Mouse (Mus musculus) CH12.LX (cell line): ENCODE results near the gene Dtnb. TPM values are rescaled to one million over a fixed set of nuclear protein-coding genes. Genes with fewer than 3 reads are reported as not detected.
A peak's percentile ranks its signal among the peaks of the same experiment; 100 is the strongest.

ENCODE experiments used
- DNase-seq: peaks from one replicate; pipeline ENCODE4 v3.0.0-alpha.2; 2013; ENCODE audit errors: extremely low read depth
- H3K27ac ChIP-seq: 2 replicates; pipeline ENCODE4 v1.5.1; 2012; ENCODE audit warnings: low read depth, mild to moderate bottlenecking, control low read depth, moderate library complexity; ENCODE audit not compliant: insufficient read depth
- H3K27me3 ChIP-seq: replicated peaks from 2 replicates; pipeline ENCODE3; 2012; ENCODE audit warnings: inconsistent platforms
- H3K36me3 ChIP-seq, 2 experiments: replicated peaks in 1 of 2; 2 replicates each; pipeline versions ENCODE3 to v1.6.1; 2012; ENCODE audit warnings: inconsistent platforms in 1 of 2, low read length in 1 of 2, mild to moderate bottlenecking in 1 of 2, mixed read lengths in 1 of 2, moderate library complexity in 1 of 2; ENCODE audit not compliant: control insufficient read depth in 1 of 2, insufficient read depth in 1 of 2
- H3K4me1 ChIP-seq, 2 experiments: 2 replicates each; pipeline ENCODE4 v1.6.1; 2012; ENCODE audit warnings: inconsistent platforms in 1 of 2, moderate library complexity in 1 of 2; ENCODE audit not compliant: insufficient read depth in 2 of 2, control insufficient read depth in 1 of 2
- H3K4me2 ChIP-seq: 2 replicates; pipeline ENCODE4 v1.6.1; 2012; ENCODE audit warnings: low read depth, mild to moderate bottlenecking, control low read depth; ENCODE audit not compliant: poor library complexity, insufficient read depth, severe bottlenecking
- H3K4me3 ChIP-seq, 3 experiments: fragments of 150-350 bp in 1 of 3; sonication (generic) in 1 of 3; replicated peaks in 1 of 3; 2 replicates each; pipeline versions ENCODE3 to v1.5.1; 2011 to 2012; ENCODE audit warnings: low read depth in 2 of 3, low read length in 2 of 3, mild to moderate bottlenecking in 2 of 3, moderate library complexity in 2 of 3, control low read depth in 1 of 3, improper control_type of control experiment in 1 of 3, inconsistent platforms in 1 of 3, mixed read lengths in 1 of 3; ENCODE audit not compliant: poor library complexity in 1 of 3
- H3K79me2 ChIP-seq: replicated peaks from 2 replicates; pipeline ENCODE4 v1.6.1; 2012; ENCODE audit warnings: mild to moderate bottlenecking, moderate library complexity; ENCODE audit not compliant: control insufficient read depth, poor library complexity, insufficient read depth, severe bottlenecking; ENCODE audit errors: extremely low read depth
- H3K9ac ChIP-seq: 2 replicates; pipeline ENCODE4 v1.6.1; 2012; ENCODE audit warnings: low read depth, mild to moderate bottlenecking, control low read depth, moderate library complexity; ENCODE audit not compliant: insufficient read depth
- H3K9me3 ChIP-seq: replicated peaks from 2 replicates; pipeline ENCODE3; 2012; ENCODE audit warnings: low read length, inconsistent platforms, mixed read lengths
- BHLHE40 ChIP-seq: IDR thresholded peaks from 2 replicates; pipeline ENCODE4 v1.6.1; 2011; ENCODE audit warnings: mild to moderate bottlenecking, low read depth, low read length, improper control_type of control experiment
- CHD1 ChIP-seq: IDR thresholded peaks from 2 replicates; pipeline ENCODE4 v1.6.1; 2012; ENCODE audit warnings: low read depth, low read length, improper control_type of control experiment, inconsistent platforms
- CHD2 ChIP-seq: IDR thresholded peaks from 2 replicates; pipeline ENCODE4 v1.6.1; 2011; ENCODE audit warnings: low read length, improper control_type of control experiment
- CTCF ChIP-seq, 2 experiments: IDR thresholded peaks in 1 of 2; conservative IDR thresholded peaks in 1 of 2; 2 replicates each; pipeline ENCODE4 v1.5.1; 2011 to 2012; ENCODE audit warnings: low read depth in 2 of 2, low read length in 2 of 2, improper control_type of control experiment in 1 of 2, inconsistent platforms in 1 of 2, mild to moderate bottlenecking in 1 of 2, moderate library complexity in 1 of 2
- E2F4 ChIP-seq: IDR thresholded peaks from 2 replicates; pipeline ENCODE4 v1.6.1; 2011; ENCODE audit warnings: low read depth, low read length, improper control_type of control experiment; ENCODE audit not compliant: insufficient replicate concordance
- ELF1 ChIP-seq: IDR thresholded peaks from 2 replicates; pipeline ENCODE4 v1.6.1; 2014; ENCODE audit warnings: low read depth, mild to moderate bottlenecking, inconsistent platforms, low read length, improper control_type of control experiment
- EP300 ChIP-seq: IDR thresholded peaks from 2 replicates; pipeline ENCODE4 v1.6.1; 2011; ENCODE audit warnings: low read length, improper control_type of control experiment
- ETS1 ChIP-seq: conservative IDR thresholded peaks from 2 replicates; pipeline ENCODE4 v1.6.1; 2012; ENCODE audit warnings: low read depth, mild to moderate bottlenecking, inconsistent platforms, low read length, improper control_type of control experiment, moderate library complexity
- GABPA ChIP-seq: IDR thresholded peaks from 2 replicates; pipeline ENCODE4 v1.6.1; 2012; ENCODE audit warnings: low read depth, low read length, improper control_type of control experiment, inconsistent platforms; ENCODE audit not compliant: insufficient replicate concordance
- HCFC1 ChIP-seq: IDR thresholded peaks from 2 replicates; pipeline ENCODE4 v1.6.1; 2012; ENCODE audit warnings: low read depth, mild to moderate bottlenecking, inconsistent platforms, low read length, improper control_type of control experiment
- IRF4 ChIP-seq: IDR thresholded peaks from 2 replicates; pipeline ENCODE4 v1.6.1; 2014; ENCODE audit warnings: low read depth, mild to moderate bottlenecking, inconsistent platforms, low read length, improper control_type of control experiment
- JUN ChIP-seq: IDR thresholded peaks from 2 replicates; pipeline ENCODE4 v1.6.1; 2011; ENCODE audit warnings: low read depth, mild to moderate bottlenecking, low read length, improper control_type of control experiment, moderate library complexity; ENCODE audit not compliant: insufficient read depth
- JUND ChIP-seq: conservative IDR thresholded peaks from 2 replicates; pipeline ENCODE4 v1.6.1; 2011; ENCODE audit warnings: low read depth, low read length, improper control_type of control experiment
- KAT2A ChIP-seq: IDR thresholded peaks from 2 replicates; pipeline ENCODE4 v1.6.1; 2012; ENCODE audit warnings: low read length, improper control_type of control experiment, inconsistent platforms; ENCODE audit not compliant: insufficient replicate concordance
- MAFK ChIP-seq: IDR thresholded peaks from 2 replicates; pipeline ENCODE4 v1.6.1; 2011; ENCODE audit warnings: low read length, improper control_type of control experiment; ENCODE audit not compliant: insufficient replicate concordance
- MAX ChIP-seq: IDR thresholded peaks from 2 replicates; pipeline ENCODE4 v1.6.1; 2011; ENCODE audit warnings: low read length, improper control_type of control experiment
- MAZ ChIP-seq: IDR thresholded peaks from 2 replicates; pipeline ENCODE4 v1.6.1; 2012; ENCODE audit warnings: low read depth, mild to moderate bottlenecking, inconsistent platforms, low read length, improper control_type of control experiment, moderate library complexity
- MEF2A ChIP-seq: IDR thresholded peaks from 2 replicates; pipeline ENCODE4 v1.6.1; 2014; ENCODE audit warnings: low read depth, mild to moderate bottlenecking, inconsistent platforms, low read length, improper control_type of control experiment, borderline replicate concordance
- MXI1 ChIP-seq: IDR thresholded peaks from 2 replicates; pipeline ENCODE4 v1.6.1; 2011; ENCODE audit warnings: mild to moderate bottlenecking, low read depth, low read length, improper control_type of control experiment
- MYC ChIP-seq: IDR thresholded peaks from 2 replicates; pipeline ENCODE4 v1.6.1; 2011; ENCODE audit warnings: low read depth, mild to moderate bottlenecking, improper control_type of control experiment, low read length
- NELFE ChIP-seq: IDR thresholded peaks from 2 replicates; pipeline ENCODE4 v1.6.1; 2011; ENCODE audit warnings: low read depth, low read length, improper control_type of control experiment
- NRF1 ChIP-seq: IDR thresholded peaks from 2 replicates; pipeline ENCODE4 v1.6.1; 2014; ENCODE audit warnings: low read depth, mild to moderate bottlenecking, inconsistent platforms, low read length, improper control_type of control experiment, moderate library complexity
- PAX5 ChIP-seq: IDR thresholded peaks from 2 replicates; pipeline ENCODE4 v1.6.1; 2012; ENCODE audit warnings: low read length, inconsistent platforms, mixed read lengths
- POLR2A ChIP-seq: IDR thresholded peaks from 2 replicates; pipeline ENCODE4 v1.6.1; 2011; ENCODE audit warnings: low read depth, mild to moderate bottlenecking, improper control_type of control experiment, low read length
- RAD21 ChIP-seq: IDR thresholded peaks from 2 replicates; pipeline ENCODE4 v1.6.1; 2011; ENCODE audit warnings: low read depth, mild to moderate bottlenecking, low read length, improper control_type of control experiment, moderate library complexity
- RCOR1 ChIP-seq: conservative IDR thresholded peaks from 2 replicates; pipeline ENCODE4 v1.6.1; 2012; ENCODE audit warnings: low read depth, mild to moderate bottlenecking, inconsistent platforms, low read length, improper control_type of control experiment
- SIN3A ChIP-seq: IDR thresholded peaks from 2 replicates; pipeline ENCODE4 v1.6.1; 2012; ENCODE audit warnings: low read length, improper control_type of control experiment, inconsistent platforms
- SMC3 ChIP-seq: IDR thresholded peaks from 2 replicates; pipeline ENCODE4 v1.6.1; 2011; ENCODE audit warnings: low read depth, low read length, improper control_type of control experiment
- TBP ChIP-seq: conservative IDR thresholded peaks from 2 replicates; pipeline ENCODE4 v1.6.1; 2011; ENCODE audit warnings: low read depth, low read length, improper control_type of control experiment
- TCF12 ChIP-seq: IDR thresholded peaks from 2 replicates; pipeline ENCODE4 v1.6.1; 2014; ENCODE audit warnings: low read depth, mild to moderate bottlenecking, inconsistent platforms, low read length, improper control_type of control experiment
- UBTF ChIP-seq: IDR thresholded peaks from 2 replicates; pipeline ENCODE4 v1.6.1; 2012; ENCODE audit warnings: low read depth, mild to moderate bottlenecking, inconsistent platforms, low read length, improper control_type of control experiment, moderate library complexity
- USF1 ChIP-seq: IDR thresholded peaks from 2 replicates; pipeline ENCODE4 v1.6.1; 2014; ENCODE audit warnings: low read depth, mild to moderate bottlenecking, inconsistent platforms, low read length, improper control_type of control experiment
- USF2 ChIP-seq: conservative IDR thresholded peaks from 2 replicates; pipeline ENCODE4 v1.6.1; 2011; ENCODE audit warnings: low read depth, low read length, improper control_type of control experiment
- ZC3H11A ChIP-seq: IDR thresholded peaks from 2 replicates; pipeline ENCODE4 v1.6.1; 2012; ENCODE audit warnings: low read depth, mild to moderate bottlenecking, inconsistent platforms, low read length, improper control_type of control experiment
- ZKSCAN1 ChIP-seq: IDR thresholded peaks from 2 replicates; pipeline ENCODE4 v1.6.1; 2012; ENCODE audit warnings: low read depth, inconsistent platforms, low read length, improper control_type of control experiment, borderline replicate concordance
- ZMIZ1 ChIP-seq: IDR thresholded peaks from 2 replicates; pipeline ENCODE4 v1.6.1; 2012; ENCODE audit warnings: low read depth, mild to moderate bottlenecking, inconsistent platforms, low read length, improper control_type of control experiment
- ZNF384 ChIP-seq: IDR thresholded peaks from 2 replicates; pipeline ENCODE4 v1.6.1; 2012; ENCODE audit warnings: low read depth, low read length, improper control_type of control experiment, inconsistent platforms
- dilution Hi-C: fragments of 300-500 bp; cut with MboI; formaldehyde crosslinking; loops from 2 replicates; pipeline ENCODE4 v1.14.3; 2020; ENCODE audit warnings: low sequenced_read_pairs; ENCODE audit not compliant: extremely low pct_unique_long_range_greater_than_20kb, extremely low pct_ligation_motif_present
- in situ Hi-C: fragments of 300-500 bp; cut with MboI; formaldehyde crosslinking; loops from 3 replicates; pipeline ENCODE4 v1.14.3; 2019; ENCODE audit warnings: low sequenced_read_pairs, low pct_ligation_motif_present, low pct_unique_long_range_greater_than_20kb, mixed read lengths
- polyA plus RNA-seq: library from polyadenylated mRNA; unstranded; fragments of >175 nt; gene quantifications from 2 replicates; pipeline ENCODE4 v1.2.1, GENCODE M21; 2012; ENCODE audit warnings: low read depth; ENCODE audit not compliant: insufficient read length
- total RNA-seq, 2 experiments: library from RNA; depleted of rRNA; stranded (reverse); fragments of 300-350 nt in 1 of 2; fragments of >200 nt in 1 of 2; gene quantifications; 2 replicates each; pipeline ENCODE4 v1.2.3; 2012 to 2014

Dtnb gene
- total and polyA plus RNA-seq, 3 experiments = 8.1 to 26.0 (median 17.4) TPM

DNA sequence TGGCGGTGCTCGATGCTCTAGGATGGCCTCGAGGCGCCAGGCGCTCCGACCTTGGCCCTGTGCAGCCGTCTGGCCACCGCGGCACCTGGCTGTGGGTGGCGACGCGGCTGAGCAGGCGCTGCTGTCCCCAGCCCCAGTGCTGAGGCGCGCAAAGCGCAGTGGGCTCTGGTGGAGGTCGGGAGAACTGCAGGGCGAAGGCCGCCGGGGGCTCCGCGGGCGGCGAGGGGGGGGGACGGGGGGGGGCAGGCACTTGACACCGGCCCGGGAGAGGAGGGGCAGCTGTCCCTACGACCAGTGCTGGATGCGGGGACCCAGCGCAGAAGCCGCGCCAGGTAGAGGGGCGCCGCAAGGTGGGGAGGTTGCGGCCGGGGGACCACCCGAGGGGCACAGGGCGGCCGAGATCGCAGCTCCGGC is 234.1 kb downstream of the Dtnb start:
- TF ChIP-seq USF2 = no peak
- 0 out of 2 replicates have a peak, but pooled peaks have one; percentile 20 for TF ChIP-seq ELF1
- no peak for TF ChIP-seq GABPA
- no peak for TF ChIP-seq JUN
- peak; percentile 56 for TF ChIP-seq MAX
- TF ChIP-seq CHD1 = no peak
- no peak for TF ChIP-seq USF1
- no peak for TF ChIP-seq ZNF384
- TF ChIP-seq JUND = no peak
- TF ChIP-seq UBTF = no peak; the same call in 1 of the 2 replicates
- no peak for TF ChIP-seq RCOR1
- no peak for TF ChIP-seq ZKSCAN1
- TF ChIP-seq MXI1 = peak; percentile 64
- TF ChIP-seq CTCF (conservative IDR thresholded peaks at IDR 0.05 in 1 of 2, IDR thresholded peaks at IDR 0.05 in 1 of 2; ENCODE audit: low read depth in 2 of 2, low read length in 2 of 2) = peak in 1 of 2 experiments; percentile 74; a peak in 2 of 4 replicates
- TF ChIP-seq ZMIZ1 = no peak
- TF ChIP-seq PAX5 = no peak
- no peak for TF ChIP-seq MYC
- no peak for TF ChIP-seq KAT2A
- TF ChIP-seq MAFK = no peak
- no peak for TF ChIP-seq ZC3H11A
- TF ChIP-seq NRF1 = peak; percentile 75
- no peak for TF ChIP-seq IRF4
- no peak for TF ChIP-seq E2F4
- peak; percentile 57 for TF ChIP-seq SMC3
- TF ChIP-seq HCFC1 = peak; percentile 22; the same call in 1 of the 2 replicates
- TF ChIP-seq TBP = no peak
- no peak for TF ChIP-seq MEF2A
- TF ChIP-seq ETS1 = no peak
- no peak for TF ChIP-seq NELFE
- peak; percentile 64 for TF ChIP-seq SIN3A
- no peak; the same call in 1 of the 2 replicates for TF ChIP-seq MAZ
- peak; percentile 38; the same call in 1 of the 2 replicates for TF ChIP-seq TCF12
- TF ChIP-seq RAD21 = peak; percentile 46
- no peak for TF ChIP-seq CHD2
- no peak for TF ChIP-seq POLR2A
- no peak for TF ChIP-seq EP300
- peak; percentile 41 for TF ChIP-seq BHLHE40
- TF ChIP-seq, all 38 proteins: peak for 11
- peaks cover 17 to 45% of the 10 kb centered on the region in 2 experiments for H3K4me1 ChIP-seq
- H3K9ac ChIP-seq = peak overlapping the region; percentile 88
- no peaks in the 10 kb centered on the region for H3K9me3 ChIP-seq
- in situ Hi-C loops (no loop called here), dilution Hi-C loops (no loop called here)
- H3K27ac ChIP-seq = no peak overlapping the region
- no peaks in the 10 kb centered on the region; the same call in 1 of the 2 replicates for H3K79me2 ChIP-seq
- DNase-seq = peak; percentile 73
- peaks cover 8% of the 10 kb centered on the region for H3K27me3 ChIP-seq
- peak overlapping the region; percentile 42 to 81 (median 70) for H3K4me3 ChIP-seq
- H3K36me3 ChIP-seq = peaks cover 0 to 15% of the 10 kb centered on the region in 2 experiments
- H3K4me2 ChIP-seq = peak overlapping the region; percentile 44
